Mouse (Mus musculus) layer of hippocampus, adult 2 months (tissue): ENCODE data around the gene Zfp148. TPM values are rescaled to one million over a fixed set of nuclear protein-coding genes. Genes with fewer than 3 reads are reported as not detected.
A peak's percentile ranks its signal among the peaks of the same experiment; 100 is the strongest.
"Not testable (repeated sequence)": the region's sequence is repeated elsewhere in the genome, so short reads cannot be mapped to it uniquely, and the experiment has no call there.

Source experiments
- DNase-seq, 2 experiments: peaks; one replicate each; pipeline ENCODE4 v3.0.0; 2022; ENCODE audit warnings: low spot score in 2 of 2
- H3K27ac ChIP-seq: fragments of 200-600 bp; 2 replicates; pipeline ENCODE4 v1.8.1; 2022
- H3K4me3 ChIP-seq: fragments of 200-600 bp; 2 replicates; pipeline ENCODE4 v1.8.1; 2022; ENCODE audit warnings: mild to moderate bottlenecking
- CTCF ChIP-seq: fragments of 200-600 bp; conservative IDR thresholded peaks from 2 replicates; pipeline ENCODE4 v1.8.1; 2022; ENCODE audit warnings: antibody characterized with exemption, mild to moderate bottlenecking, moderate library complexity
- total RNA-seq, 2 experiments: library from RNA; stranded (reverse); gene quantifications; 2 replicates each; pipeline ENCODE4 v1.2.3; 2021

Gene Zfp148
- total RNA-seq, 2 experiments from 2014 or later = 161 to 166 TPM

DNA sequence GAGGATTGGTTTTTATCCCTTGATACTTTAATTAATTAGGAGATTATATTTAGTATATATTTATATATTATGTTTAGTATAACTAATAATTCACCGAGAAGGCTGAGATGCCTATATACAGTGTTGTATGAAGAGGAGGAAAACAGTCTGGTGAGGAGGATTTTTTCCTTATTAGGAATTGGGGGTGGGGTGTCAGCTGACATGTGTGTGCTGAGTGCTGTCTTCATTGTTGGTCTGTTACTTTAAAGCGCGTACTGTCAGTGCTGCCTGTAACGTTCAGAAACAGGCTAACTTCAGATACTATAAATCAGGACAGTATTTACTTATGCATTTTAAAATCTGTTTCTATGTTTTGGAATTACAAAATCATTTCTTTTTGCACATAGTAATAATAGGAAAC is 107.1 kb downstream of the Zfp148 start:
- TF ChIP-seq CTCF = no peak
- peak in 1 of 2 experiments; percentile 2 for DNase-seq

DNA sequence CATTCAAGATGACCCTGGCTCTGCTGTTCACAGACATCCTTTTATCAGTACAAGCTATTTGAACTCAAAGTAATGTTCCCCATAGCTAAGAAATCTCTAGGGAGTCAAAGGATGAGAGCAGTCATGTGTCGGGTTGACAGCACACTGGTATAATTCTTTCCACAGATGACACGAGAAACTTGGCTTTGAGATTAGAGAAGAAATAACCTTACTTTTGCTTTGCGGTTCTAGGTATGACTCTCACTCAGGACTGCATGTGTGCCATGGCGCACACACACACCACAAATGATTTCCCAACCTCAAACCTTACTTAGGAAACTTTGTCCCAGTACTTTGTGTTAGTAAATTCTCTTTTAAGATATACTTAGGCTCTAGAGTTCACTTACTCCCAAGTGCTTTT is 113.7 kb downstream of the Zfp148 start:
- Histone ChIP-seq H3K27ac (no peak overlapping the region), H3K4me3 (no peak overlapping the region)
- peak in 1 of 2 experiments; percentile 0 for DNase-seq
- TF ChIP-seq CTCF = no peak

More for the DNA sequence above, 107.1 kb downstream of the Zfp148 start:
- Histone ChIP-seq H3K27ac (0 out of 2 replicates have a peak overlapping the region, but pooled peaks have one; percentile 28), H3K4me3 (no peak overlapping the region)

DNA sequence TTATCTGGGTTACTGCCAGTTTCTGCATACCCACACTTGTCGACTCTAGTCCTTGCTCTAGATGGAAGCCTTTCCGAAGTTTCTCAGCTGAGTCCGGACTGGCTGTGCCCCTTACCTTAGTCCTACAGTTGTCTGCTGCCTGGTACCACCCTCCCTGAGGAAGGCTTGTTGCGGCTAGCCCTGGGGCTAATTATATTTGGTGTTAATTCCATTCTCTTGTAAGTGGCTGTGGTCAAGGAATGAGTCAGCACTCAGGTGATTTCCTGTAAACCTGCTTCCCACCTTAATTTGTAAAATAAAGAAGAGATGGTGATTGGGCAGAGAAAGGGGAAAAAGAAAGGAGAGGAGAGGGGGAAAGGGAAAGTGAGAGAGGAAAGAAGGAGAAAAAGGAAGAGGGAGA is 127.4 kb downstream of the Zfp148 start:
- TF ChIP-seq CTCF = no peak
- H3K27ac ChIP-seq = no peak overlapping the region
- DNase-seq = no peak
- H3K4me3 ChIP-seq = no peak overlapping the region

DNA sequence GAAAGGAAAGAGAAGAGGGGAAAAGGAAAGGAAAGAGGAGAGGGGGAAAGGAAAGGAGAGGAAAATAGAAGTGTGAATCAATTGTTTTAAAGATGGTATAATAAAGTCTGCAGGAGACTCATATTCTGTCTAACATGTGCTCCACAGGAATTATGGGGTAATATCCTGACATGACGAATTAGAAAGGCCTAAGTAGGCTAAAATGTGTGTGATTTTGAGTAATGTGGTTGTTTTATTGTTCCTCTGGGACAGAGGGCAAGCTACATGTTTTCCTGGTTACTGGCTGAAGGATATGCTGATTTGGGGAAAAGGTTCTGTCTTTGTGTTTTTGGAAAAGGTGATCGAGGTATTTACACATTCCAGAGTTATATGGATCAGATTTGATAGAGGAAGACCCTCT is 128.6 kb downstream of the Zfp148 start:
- not testable (repeated sequence) for H3K4me3 ChIP-seq, H3K27ac ChIP-seq, DNase-seq

DNA sequence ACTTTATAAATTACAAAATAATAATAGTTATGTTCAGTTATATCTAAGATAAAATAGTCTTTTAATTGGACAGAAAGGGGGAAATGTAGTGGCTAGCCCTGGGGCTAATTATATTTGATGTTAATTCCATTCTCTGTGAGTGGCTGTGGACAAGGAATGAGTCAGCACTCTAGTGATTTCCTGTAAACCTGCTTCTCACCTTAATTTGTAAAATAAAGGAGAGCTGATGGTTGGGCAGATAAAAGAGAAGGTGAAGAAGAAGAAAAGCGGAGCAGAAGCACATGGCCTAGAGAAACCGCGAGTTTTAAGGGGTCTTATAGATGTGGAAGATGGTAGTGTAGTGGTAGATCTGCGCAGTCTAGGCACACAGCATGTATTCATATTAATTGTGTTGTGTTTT is 130.2 kb downstream of the Zfp148 start:
- DNase-seq, H3K27ac ChIP-seq, H3K4me3 ChIP-seq: not testable (repeated sequence)

DNA sequence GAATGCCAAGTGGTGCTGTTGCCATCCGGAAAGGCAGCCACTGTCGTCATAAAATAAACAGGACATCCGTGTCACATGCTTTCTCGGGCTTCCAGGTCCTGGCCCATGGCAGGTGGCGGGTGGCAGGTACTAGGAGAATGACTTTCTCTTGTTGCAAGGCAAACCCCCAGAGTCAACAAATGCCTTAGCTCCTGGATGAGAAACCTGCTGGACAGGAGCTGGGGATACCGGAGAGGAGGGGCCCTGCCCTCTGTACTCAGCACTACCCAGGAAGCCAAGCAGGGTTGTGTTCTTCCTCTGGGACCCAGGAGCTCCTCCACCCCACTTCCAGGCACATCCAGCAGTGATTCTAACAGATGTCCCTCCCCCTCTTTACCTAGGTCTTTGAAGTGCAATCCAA is 131.9 kb downstream of the Zfp148 start:
- Histone ChIP-seq H3K4me3 (no peak overlapping the region), H3K27ac (no peak overlapping the region)
- no peak for DNase-seq
- TF ChIP-seq CTCF = no peak

DNA sequence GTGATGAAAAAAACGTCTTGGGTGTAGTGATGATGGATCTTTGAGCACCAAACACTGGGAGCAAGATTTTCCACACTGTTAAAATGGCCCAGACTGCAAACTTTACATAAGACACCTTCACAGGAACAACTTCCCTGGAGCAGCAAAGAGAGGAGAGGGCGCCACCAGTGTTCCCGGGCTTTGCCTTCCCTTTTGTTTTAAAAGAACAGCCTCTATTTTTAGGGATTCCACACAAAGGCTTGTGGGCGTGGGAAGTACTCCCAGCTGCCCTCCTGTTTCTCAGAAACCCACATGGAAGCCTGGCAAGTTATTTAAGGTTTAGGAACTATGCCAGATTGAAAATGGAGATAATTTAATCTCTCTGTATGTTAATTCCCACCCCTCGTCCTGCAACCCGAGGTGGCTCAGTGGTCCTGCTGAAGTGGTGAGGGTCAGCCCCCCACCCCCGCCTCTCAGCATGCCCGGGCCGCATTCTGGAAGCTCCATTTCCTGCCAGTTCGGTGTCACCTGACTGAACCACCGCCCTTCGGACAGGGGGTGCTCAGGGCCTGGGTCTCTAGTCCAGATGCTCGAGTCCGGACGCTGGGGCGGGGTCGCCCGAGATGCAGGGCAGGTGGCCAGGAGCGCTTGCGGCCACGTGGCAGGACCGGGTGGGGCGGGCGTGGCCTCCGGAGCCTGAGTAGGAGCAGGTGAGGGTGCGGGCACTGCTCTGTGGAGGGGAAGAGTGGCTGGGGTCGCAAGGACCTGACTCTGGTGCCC is 136.3 kb downstream of the Zfp148 start, which contains the start of gene Slc12a8:
Gene Slc12a8 (plus strand): TSS at position 522 of the 759 bp plus-strand sequence.
- peak; percentile 41 for TF ChIP-seq CTCF
- H3K27ac ChIP-seq = peak within 1 kb of the TSS; percentile 77
- DNase-seq = peak; percentile 72 to 75
- peak within 1 kb of the TSS; percentile 56 for H3K4me3 ChIP-seq

DNA sequence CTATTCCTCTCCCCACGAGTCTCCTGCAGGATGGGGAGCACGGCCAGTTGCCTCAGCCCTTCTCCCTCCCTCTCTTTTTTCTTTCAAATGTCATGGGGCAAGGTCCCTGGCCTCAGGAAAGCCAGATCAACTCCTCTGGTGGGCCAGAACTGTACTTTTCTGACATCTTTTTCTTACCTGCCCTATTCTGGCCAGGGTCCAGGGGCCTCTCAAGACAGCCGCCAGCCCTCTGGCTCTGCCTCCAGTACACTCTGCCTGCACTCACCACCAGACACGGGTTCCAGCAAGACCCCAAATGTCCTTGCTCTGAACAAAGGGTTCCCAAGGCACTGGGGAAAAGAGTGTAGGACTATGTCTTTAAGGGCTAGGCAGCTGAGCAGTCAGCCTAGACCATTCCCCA is 137.0 kb downstream of the Zfp148 start:
- peak overlapping the region; percentile 56 for H3K4me3 ChIP-seq
- peak overlapping the region; percentile 77 for H3K27ac ChIP-seq
- no peak for DNase-seq
- TF ChIP-seq CTCF = no peak

DNA sequence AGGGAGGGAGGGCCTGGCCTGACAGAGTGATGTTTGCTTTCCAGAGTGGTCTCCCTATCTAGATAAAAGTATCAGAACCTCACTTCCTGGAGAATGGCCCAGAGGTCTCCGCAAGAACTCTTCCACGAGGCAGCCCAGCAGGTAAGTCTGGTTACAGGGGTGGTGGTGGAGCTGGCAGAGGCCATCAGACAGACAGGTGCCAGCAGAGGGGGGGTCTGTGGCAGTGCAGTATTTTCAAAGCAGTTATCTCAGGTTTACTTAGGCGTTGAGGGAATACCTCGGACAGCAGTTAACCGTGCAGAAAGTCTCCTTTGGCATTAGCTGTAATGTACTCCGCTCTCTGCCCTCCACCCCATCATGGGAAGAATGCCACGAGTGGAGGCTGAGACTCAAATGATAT is 137.6 kb downstream of the Zfp148 start:
- DNase-seq = no peak

DNA sequence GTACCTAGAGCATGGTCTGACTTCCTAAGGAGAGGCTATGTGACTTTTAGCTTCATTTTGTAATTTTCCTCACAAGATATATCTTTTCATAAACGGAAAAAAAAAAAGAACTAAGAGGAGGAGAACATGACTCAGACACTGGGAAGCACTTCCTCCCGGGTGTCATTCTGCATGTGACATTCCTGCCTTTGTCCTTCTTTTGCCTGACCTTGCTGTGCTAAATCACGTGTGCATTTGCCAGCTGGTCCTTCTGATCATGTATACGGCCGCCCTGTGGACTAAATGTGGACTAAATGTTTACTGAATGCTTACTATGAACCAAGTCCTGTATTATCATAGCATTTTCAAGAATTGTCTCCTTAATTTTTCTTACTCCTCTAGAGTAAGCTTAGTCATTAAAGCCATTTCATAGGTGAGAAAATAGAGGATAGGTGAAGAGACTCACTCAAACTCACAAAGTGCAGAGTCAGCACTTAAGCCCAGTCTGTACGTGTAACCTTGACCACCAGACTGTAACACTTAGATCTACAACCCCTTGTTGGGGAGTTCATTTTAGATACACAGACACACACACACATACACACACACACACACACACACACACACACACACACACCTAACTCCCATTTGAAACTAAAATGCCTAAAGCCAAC is 139.4 kb downstream of the Zfp148 start:
- DNase-seq = no peak
- TF ChIP-seq CTCF = no peak
- H3K27ac ChIP-seq = no peak overlapping the region
- H3K4me3 ChIP-seq = no peak overlapping the region

More for the DNA sequence above, 137.6 kb downstream of the Zfp148 start:
- no peak for TF ChIP-seq CTCF
- H3K4me3 ChIP-seq = no peak overlapping the region
- no peak overlapping the region for H3K27ac ChIP-seq

DNA sequence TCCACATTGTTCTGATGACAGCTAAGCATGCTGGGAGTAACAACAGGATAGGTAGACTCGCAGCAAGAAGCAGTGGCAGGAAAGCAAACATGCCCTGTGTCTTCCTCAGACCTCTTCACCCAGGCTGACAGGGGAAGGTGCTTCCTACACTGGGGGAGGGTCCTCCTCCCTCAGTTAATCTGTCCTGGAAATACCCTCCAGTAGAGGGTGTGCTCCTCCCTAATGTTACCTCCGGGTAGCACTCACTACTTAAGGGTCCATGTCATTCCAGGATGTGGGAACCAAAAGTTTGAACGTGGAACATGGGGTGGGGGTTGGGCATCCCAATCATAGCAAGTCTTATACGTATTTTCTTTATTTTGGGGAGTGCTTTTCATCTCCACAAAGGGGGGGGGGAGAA is 141.9 kb downstream of the Zfp148 start:
- Histone ChIP-seq H3K4me3 (no peak overlapping the region), H3K27ac (no peak overlapping the region)
- DNase-seq = no peak
- no peak for TF ChIP-seq CTCF

DNA sequence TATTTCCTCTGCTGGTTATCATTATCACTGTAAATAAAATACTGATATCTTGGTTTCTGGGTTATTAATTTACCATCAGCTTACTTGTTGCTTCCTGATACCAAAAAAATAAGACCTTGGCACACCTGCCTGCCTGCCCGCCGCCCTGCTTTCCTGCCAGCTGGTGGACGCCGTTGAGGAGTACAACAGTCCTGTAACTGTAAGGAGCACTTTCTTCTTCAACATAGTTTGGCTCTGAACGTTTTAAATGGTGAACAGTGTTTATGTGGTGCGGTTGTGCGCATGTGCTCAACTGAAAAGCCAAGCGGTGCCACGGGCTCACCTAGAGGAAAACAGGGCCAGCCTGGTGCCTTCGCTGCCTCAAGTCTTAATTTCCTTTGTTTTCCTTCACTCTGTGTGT is 142.9 kb downstream of the Zfp148 start:
- no peak for DNase-seq
- Histone ChIP-seq H3K27ac (no peak overlapping the region), H3K4me3 (no peak overlapping the region)
- no peak for TF ChIP-seq CTCF

DNA sequence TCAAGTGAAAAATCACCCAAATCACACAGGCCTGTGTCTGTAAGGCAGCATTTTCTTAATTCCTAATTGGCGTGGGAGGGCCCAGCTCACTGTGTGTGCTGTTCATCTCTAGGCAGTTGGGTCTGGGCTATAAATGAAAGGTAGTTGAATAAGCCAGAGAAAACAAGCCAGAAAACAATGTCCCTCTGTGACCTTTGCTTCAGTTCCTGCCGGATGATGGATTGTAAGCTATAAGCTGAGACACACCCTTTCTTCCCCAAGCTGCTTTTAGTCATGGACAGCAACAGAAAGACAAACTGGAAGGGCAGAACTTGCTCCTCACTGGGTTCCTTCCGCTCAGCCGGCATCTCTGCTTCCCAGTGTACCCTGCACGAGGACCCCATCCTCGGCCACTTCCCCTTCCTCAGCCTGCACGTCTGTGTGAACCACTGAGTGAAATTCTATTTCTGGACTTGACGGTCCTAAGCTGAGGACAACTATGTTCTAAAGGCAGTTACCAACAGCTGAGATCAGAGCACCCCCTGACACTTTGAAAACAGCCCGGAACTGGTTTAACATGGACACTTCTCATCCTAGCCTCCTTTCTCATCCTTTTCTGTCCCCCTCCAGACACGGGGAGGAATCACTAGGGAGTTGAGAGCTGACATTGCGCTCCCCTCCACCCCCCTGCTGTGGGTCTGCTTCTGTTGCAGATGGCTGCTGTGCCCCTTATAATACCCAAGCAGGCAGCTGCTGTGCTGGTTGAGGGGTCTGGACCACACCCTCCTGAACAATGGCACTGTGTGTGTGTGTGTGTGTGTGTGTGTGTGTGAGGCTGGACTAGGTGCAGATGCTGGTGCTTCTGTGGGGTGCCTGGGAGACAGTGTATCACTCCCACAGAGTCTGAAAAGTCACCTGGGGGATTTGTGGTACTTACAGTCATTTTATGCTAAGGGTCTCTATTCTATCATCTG is 149.1 kb downstream of the Zfp148 start:
- no peak overlapping the region for H3K27ac ChIP-seq
- DNase-seq = no peak
- no peak for TF ChIP-seq CTCF

More for the DNA sequence above, 149.1 kb downstream of the Zfp148 start:
- H3K4me3 ChIP-seq = no peak overlapping the region
